Mouse (Mus musculus): Measurements from ENCODE around the gene Mllt6. TPM values are rescaled to one million over a fixed set of nuclear protein-coding genes. Genes with fewer than 3 reads are reported as not detected.
"Not testable (repeated sequence)": the region's sequence is repeated elsewhere in the genome, so short reads cannot be mapped to it uniquely, and the experiment has no call there.

The Mllt6 gene
- total RNA-seq, 2 experiments from 2014 or later = 49.0 to 59.7 TPM

DNA sequence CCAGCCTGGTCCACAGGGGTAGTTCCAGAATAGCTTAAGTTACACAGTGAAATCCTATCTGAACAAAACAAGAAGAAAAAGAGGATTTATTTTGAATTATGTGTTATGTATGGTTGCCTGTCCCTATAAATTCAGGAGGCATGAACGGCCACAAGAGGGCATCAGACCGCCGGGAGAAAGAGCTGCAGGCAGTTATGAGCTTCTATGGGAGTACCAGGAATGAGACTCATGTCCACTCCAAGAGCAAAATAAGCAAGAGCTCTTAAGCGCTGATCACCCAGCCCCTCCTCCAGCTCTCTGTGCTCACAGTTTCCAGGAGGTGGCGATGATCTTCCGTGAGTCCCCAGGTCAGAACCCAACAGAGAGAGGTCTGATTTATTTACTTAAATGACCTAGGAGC is 18.4 kb upstream of the Mllt6 start:
- DNase-seq (ENCODE audit: low spot score in 2 of 2) = peak in 1 of 2 experiments; percentile 37

DNA sequence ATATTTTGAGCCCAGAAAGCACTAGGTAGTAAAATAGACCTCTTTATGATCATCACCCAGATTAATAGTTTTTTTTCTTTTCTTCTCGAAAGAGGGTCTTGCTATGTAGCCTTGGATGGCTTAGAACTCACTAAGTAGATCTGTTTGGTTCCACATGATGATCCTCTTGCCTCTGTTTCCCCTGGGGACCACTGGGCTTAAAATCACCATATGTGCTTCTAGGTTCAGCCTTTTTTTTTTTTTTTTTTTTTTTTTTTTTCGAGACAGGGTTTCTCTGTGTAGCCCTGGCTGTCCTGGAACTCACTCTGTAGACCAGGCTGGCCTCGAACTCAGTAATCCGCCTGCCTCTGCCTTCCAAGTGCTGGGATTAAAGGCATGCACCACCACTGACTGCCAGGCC is 14.7 kb upstream of the Mllt6 start:
- not testable (repeated sequence) for DNase-seq (ENCODE audit: low spot score in 2 of 2)

DNA sequence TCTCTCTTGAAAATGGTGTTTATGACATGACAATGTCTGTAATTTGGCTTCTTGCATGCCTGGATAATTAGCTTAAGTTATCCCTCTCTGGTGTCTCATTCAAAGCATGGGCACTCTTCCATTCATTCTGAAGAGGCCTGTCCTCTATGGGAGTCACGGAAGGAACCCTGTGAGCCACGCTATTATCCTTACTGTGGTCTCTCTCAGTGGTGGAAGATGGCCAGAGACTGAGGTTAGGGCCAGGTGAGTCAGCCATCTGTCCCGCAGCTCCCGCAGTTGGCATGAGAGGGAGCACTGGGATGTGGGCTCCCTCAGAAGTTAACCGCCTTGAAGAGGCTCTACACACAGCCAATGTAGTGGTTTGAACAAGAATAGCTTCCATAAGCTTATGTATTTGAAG is 12.9 kb upstream of the Mllt6 start:
- no peak for DNase-seq (ENCODE audit: low spot score in 2 of 2)

DNA sequence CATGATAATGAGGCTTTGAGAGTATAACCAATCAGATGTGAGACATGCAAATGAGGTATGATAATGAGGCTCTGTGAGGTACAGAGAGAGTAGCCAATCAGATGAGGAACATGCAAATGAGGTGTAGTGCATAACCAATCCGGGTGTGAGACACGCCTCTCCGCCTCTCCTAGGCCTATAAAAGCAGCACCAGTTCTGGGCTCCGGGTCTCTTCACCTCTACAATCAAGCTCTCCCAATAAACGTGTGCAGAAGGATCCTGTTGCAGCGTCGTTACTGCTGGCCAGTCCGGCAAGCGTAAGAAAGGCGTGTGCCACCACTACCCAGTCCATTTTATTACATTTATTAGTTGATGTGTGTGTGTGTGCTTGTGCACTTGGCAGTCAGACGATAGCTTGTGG is 9.8 kb upstream of the Mllt6 start:
- not testable (repeated sequence) for DNase-seq (ENCODE audit: low spot score in 2 of 2)

DNA sequence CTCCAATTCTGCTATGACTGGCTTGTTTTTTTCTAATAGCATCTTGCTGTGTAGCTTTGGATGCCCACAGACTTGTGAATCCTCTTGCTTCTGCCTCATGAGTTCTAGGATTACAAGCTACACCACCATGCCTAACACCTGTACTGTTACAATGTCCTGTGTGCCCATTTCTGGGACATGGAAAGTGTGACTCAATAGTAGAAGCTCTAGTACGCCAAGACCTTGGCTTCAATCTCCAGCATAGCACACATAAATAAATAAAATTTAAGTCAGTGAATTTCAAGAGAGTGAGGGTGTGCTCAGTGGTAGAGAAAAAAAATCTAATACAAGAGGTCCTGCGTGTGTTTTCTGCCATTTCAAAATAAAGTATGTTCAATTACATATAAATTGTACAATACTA is 9.0 kb upstream of the Mllt6 start:
- no peak for DNase-seq (ENCODE audit: low spot score in 2 of 2)

DNA sequence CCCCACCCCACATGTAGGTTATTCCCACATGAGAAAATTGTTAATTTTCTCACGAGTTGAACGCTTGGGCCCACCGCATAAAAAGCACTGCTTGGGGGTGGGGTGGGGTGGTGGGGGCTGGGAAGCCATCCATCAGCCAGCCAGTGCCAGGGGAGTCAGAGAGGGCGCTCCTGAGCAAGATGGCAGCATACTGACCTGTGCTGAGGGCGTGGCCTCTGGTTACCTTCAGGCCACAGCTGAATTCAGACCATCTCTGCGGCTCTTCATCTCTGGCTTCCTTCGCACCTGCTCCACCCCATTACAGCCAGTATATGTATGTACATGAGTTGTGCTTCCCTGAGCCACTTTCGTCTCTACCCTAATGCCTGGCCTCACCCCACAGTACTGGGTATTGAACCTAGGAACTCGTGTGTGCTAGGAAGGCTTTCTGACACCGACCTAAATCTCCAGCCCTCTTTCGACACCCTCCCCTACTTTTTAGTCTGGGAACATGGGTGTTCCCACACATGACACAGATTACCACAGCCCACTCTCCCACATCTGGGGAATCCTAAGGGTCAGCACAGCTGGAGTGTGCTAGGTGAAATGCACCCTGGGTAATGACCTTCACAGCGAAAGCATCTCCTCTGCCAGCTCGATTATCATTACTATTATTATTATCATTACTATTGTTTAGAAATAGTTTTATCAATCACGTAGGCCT is 6.8 kb upstream of the Mllt6 start:
- no peak for DNase-seq (ENCODE audit: low spot score in 2 of 2)

DNA sequence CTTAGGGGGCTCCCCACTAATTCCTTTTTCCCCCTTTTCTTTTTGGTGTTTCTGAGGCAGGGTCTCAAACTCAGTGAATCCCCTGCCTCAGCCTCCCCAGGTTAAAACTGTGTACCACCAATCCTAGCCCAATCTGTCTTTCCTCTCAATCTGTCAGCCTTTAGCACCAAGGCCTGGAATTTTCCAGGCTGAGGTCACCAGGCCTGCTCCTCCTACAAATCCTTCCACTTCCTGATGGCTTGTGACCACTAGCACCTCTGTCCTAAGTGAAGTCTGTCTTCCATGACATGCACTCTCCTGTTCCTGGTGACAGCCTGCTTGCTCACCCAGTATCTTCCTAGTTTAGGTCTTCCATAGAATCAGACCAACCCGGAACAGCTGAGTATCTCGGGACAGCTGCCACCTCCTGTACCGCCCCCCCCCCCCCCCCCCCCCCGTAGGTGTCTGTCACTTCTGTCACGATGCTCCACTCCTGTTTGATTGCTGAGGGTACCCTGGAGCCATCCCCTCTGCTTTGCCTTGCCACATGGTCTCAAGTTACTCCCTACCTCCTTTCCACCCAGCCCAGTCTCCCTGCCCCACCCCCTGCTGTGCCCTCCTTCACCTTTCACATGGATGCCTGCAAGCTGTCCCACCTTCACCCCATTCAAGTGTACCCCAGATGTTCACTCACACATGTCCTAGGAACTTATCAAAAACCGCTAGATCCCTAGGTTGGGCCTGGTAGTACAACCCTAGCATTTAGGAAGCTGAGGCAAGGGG is 5.8 kb upstream of the Mllt6 start:
- no peak for DNase-seq (ENCODE audit: low spot score in 2 of 2)

DNA sequence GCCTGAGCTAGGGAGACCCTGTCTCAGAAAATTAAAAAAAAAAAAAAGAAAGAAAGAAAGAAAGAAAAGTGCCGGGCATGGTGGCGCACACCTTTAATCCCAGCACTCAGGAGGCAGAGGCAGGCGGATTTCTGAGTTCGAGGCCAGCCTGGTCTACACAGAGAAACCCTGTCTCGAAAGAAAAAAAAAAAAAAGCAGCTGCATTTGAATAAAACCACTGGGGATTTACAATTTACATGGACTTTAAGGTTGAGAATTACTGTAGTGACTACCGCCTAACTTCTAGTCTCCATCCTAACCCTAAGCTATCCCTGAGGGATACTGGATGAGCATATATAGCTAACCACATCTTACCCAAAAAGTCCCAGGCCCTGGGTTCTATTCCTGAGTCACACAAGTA is 5.2 kb upstream of the Mllt6 start:
- not testable (repeated sequence) for DNase-seq (ENCODE audit: low spot score in 2 of 2)

DNA sequence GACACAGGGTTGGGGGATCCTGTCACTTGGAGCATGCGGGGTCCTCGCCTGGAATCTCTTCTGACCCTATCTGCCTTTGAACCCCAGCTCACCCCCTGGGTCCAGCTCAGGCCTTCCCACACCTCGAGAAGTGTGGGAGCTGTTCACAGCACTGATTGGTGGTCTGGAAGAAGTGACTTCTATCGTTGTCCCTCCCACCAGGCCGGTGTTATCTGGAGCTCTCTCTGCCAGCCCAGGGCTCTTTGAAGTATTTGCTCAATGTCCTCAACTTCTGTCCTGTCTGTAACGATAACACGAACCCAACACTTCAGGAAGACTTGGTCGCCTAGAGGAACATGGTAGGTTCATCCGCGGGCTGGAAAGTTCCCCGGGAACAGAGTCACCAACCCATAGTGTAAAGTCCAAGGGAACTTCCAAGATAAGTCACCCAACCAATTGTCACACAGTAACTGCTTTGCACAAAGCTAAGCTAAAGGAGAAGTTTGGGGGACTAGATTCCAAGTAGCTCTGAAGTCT is 4.4 kb upstream of the Mllt6 start:
- DNase-seq (ENCODE audit: low spot score in 2 of 2) = no peak

DNA sequence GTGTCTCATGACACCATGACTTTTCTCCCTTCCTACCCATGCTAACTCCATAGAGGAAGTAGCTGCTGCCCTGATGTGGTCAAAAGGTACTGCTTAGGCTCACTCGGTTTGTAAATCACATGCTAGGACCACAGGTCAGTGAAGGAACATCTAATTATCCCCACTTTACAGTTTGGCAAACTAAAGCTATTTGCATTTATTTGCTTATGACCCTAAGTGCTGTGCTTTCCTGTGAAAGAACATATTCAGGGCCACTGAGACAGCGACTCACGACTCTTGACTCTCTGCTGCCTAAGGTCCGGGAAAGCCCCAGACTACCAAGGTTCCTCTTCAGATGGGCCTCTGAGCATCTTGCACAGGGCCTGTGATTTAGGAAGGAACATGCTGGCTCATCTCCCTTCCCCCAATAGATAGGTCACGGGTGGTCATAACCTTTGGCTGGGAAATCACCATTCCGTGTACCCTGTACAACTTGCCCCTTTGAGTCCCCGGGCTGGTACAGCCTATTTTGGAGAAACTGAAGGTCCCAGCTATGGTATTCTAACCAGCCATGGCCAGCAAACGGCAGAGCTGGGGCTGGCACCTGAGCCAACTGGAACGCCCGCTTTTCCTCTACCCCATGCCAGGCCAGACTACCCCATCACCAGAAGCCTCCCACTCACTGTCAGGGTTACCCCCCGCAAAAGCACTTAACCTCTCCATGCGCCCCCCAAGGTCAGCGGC is 3.8 kb upstream of the Mllt6 start:
- DNase-seq (ENCODE audit: low spot score in 2 of 2) = no peak

DNA sequence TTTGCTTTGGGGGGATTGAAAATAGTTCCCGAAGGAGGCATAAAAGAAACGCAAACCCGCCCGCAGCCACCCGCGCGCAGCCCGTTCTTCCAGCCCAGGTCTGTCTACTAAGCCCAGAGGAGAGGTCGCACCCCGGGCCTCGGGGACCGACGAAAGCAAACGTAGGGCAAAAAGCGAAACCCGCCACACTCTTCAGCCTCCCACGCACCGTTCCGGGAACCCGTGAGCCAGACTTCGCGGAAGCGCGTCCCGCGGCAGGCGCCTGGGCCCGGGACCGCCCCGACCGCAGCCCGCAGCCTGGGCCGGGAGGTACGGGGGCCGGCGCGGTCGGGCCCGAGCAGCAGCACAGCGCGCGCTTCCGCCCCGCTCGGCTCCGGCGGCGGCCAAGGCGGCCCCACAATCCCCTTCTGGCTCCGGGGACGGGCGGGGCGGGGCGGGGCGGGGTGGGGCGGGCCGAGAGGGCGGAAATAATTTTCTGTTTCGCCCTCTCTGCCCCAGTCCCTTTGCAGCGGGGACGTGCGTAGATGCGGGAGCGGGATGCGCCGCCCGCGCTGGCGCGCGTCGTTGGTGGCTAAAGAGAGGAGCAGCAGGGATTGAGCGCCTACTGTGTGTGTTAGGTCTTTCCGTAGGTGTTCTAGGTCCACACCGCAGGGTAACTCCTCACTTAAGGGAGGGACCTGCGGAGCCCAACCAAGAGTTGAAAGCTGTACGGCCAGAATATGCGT is 3.1 kb upstream of the Mllt6 start:
- peak in 1 of 2 experiments; percentile 49 for DNase-seq (ENCODE audit: low spot score in 2 of 2)

DNA sequence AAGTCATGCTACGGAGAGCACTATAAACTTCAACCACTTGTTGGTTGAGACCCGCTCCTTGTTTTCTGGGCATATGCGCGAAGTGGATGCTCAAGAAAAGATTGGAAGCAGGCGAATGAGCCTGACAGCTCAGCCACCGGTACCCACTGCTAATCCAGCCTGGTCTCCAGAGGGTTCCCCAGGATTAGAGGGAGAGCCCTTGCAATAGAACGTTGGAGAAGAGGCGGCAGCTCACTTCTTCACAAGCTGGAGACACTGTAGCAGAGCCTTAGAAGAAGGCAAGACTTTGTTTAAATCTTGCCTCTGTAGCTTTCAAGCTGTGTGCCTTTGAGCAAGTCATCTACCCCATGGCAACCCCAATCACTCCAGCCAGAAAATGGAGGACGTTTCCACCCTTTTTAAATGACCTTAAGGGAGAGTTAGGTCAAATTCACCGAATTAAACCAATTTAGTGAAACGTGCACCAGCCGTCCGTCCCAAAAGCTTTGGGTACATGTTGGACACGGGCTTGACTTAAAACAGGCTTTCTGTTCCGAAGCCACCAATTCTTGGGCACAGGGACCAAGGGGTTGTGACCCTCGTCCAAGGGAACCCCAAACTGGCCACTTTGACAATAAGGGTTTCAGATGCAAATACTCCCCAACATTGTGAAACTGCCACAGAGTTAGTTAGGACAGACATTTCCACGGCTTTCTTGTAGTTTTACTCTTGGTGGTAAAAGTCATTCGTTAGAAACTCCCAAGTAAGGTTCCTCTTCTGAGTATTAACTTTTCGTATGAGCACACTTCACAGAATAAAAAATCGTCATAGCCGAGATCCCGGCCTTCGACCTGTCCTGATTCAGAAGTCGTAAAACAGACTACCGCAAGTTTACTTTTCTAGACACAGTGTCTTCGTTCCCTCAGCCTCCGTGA is 2.2 kb upstream of the Mllt6 start:
- DNase-seq (ENCODE audit: low spot score in 2 of 2) = no peak

DNA sequence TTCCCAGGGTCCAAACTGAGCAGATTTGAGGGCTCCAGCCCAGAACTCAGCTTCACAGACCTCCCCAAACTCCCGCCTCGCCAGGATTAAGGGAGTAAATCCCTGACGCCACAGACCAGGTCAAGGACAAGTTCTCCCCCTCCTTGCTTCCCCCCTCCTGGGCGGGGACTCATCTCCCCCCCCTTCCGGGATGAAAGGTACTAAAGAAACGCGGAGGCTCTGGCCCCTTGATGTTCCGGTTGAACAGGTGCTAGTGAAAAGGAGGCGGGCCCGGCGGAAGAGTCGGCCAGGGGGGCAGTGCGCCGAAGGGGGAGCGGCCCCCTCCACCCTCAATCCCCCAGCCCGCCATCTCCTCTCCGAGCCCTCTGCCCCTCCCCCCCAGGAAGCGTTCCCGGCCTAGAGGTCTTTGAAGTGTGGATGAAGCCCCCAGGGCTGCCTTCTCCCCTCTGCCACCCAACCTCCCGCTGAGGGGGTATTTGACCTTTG is 1.5 kb upstream of the Mllt6 start:
- no peak for DNase-seq (ENCODE audit: low spot score in 2 of 2)

DNA sequence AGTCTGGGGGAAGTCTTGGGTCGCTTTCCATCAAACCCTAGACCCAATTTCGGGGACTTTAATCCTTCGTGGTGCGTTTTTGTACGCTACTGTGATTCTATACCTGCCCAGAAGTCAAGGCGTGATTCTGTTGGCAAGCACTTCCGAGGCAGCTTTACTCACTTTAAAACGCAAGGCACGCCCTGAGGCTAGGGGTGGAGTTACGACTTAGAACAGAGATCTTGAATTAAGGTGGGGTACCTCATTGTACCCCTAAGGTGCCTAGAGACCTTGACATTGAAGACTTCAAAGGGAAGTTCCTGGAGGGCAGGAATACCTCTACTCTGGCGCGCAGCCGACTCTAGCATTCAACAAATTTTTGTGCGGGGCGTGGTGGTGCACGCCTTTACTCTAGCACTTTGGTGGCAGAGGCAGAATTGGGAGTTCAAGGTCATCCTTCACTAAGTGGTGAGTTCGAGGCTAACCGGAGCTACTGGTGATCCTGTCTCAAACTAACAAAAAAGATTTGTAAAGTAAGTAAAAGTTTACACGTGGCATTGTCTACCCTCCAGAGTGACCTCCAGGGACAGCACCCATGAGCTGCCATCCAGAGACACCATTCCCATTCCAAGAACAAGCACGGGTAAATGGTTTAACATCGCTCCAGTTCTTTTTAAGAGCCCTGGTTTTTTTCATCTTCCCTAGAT is 864 bp upstream of the Mllt6 start:
- no peak for DNase-seq (ENCODE audit: low spot score in 2 of 2)

DNA sequence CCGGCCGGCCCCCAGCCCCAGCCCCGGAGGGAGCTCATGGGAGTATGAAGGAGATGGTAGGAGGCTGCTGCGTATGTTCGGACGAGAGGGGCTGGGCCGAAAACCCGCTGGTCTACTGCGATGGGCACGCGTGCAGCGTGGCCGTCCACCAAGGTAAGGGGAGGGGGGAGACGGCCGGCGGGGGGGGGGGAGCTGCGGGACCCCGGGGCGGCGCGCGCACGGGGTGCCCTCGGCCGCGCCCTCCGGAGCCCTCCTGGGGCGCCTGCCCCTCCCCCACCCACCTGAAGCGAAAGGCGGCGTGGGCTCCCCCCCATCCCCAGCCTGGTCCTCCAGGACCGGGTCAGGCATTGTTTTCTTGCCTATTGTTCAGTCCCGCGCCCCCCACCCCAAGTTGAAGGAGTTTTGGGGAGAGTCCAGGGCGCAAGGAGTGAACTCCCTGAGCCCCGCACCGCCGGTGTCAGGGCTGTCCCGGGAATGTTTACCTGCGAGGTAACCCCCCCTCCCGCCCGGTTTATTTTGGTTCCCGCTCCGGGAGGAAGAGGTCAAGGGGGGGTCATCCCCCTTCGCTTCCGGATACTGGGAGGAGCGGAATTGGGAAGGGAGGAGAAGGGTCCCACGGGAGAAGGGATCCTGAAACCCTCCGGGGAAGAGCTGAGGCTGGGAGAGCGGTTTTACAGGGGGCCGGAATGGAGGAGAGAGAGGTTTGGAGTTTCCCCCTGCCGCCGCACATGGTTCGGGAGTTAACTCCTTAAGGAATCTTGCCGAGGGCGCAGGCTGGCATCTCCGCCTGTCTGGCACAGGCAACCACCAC is 519 bp downstream of the Mllt6 start:
- no peak for DNase-seq (ENCODE audit: low spot score in 2 of 2)

DNA sequence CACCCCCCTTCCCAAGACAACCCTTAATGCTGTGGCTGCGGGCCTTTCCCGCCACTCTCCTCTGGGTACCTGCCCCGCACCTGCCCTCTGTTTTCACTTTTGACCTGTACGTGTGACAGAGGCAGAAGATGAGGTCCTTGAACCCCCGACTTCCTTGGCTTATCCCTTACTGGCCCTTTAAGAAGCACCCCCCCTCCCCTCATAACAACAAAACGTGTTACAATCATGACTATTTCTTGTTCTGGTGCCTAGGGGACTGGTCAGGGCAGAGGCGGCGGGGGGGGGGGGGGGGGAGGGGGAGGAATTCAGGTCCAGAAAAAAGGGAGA is 1.1 kb downstream of the Mllt6 start:
- no peak for DNase-seq (ENCODE audit: low spot score in 2 of 2)

DNA sequence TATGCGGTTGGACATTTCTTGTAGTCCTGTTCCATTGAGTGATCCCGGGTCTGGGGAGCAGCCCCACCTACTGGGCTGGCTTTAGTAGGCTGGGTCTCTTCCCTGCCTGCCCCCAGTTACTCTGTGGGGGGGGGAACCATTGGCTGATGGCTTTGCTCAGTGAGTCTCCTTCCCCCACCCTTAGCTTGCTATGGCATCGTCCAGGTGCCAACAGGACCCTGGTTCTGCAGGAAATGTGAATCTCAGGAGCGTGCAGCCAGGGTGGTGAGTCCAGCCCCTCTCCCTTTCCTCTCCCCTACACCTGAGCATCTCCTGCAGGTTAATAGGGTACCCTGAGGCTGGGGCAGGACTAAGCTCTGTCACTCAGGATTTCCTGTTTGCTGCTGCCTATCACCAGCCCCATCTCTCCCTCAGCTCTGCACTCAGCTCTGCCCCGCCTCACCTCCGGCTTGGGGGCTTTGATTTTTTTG is 1.6 kb downstream of the Mllt6 start:
- DNase-seq (ENCODE audit: low spot score in 2 of 2) = no peak

DNA sequence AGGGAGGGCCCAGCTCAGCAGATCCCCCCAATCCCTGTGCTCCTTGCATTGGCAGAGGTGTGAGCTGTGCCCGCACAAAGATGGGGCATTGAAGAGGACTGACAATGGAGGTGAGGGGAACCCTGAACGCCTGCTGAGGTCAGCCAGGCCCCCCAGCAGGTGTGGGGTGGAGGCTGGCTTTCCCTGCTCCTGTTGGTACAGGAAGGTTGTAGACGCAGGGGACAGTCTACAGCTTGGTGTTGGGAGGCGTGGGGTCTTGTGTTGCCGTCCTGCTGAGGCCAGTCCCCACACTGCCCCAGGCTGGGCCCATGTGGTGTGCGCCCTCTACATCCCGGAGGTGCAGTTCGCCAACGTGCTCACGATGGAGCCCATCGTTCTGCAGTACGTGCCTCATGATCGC is 2.2 kb downstream of the Mllt6 start:
- no peak for DNase-seq (ENCODE audit: low spot score in 2 of 2)

DNA sequence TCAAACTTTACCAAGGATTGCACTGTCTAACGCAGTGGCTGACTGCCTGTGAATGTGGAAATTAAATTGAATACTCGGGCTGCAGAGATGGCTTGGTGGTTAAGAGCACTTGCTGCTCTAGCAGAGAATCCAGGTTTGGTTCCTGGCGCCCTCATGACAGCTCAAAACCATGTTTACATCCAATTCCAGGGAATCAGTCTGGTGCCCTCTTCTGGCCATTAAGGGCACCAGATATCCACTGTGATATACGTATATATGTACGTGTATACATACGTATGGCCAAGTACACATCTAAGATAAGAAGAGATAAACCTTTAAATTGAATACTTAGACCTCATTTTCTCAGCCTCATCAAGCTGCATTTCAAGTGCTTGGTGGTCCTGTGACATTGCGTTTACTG is 3.0 kb downstream of the Mllt6 start:
- no peak for DNase-seq (ENCODE audit: low spot score in 2 of 2)

Measured in adrenal gland, postnatal 4 days (tissue).